Mouse (Mus musculus) small intestine, adult 2 months (tissue): ENCODE results near the gene Appbp2.

ENCODE experiments used
- CTCF ChIP-seq: fragments of 200-500 bp; IDR thresholded peaks from 2 replicates; pipeline ENCODE4 v1.5.1; 2012; ENCODE audit warnings: low read depth, mild to moderate bottlenecking, control low read depth, inconsistent platforms, low read length, moderate library complexity, mixed read lengths; ENCODE audit not compliant: insufficient replicate concordance, insufficient read length; ENCODE audit errors: extremely low read depth
- POLR2A ChIP-seq: fragments of 200-500 bp; IDR thresholded peaks from 2 replicates; pipeline ENCODE4 v1.6.1; 2012; ENCODE audit warnings: low read depth, mild to moderate bottlenecking, control low read depth, inconsistent platforms, low read length, moderate library complexity

DNA sequence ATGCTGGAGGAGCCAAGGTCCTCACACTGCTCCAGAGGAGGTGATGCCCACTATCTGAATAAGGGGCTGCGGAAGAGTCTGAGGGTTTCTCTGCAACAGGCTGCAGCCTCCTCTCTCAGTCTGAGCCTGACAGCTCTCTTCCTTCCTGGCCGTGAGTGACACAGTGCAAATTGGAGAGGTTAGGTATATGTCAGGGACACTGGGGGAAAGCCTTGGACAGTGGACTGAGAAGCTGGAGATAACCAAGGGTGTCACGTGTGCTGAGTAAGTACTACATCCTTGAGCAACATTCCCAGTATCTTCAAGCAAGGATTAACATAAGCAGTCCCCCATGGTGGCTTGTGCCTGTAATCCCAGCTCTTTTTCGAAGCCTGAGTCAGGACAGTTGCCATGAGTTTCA lies 56.5 kb downstream of the Appbp2 start:
- TF ChIP-seq POLR2A = no peak
- TF ChIP-seq CTCF = no peak
